Mouse (Mus musculus) neural tube, embryonic 14.5 days (tissue): ENCODE measurements around the gene Nr2c1. TPM values are rescaled to one million over a fixed set of nuclear protein-coding genes. Genes with fewer than 3 reads are reported as not detected.
A peak's percentile ranks its signal among the peaks of the same experiment; 100 is the strongest.

Experiments
- ATAC-seq: fragments of 200-750 bp; cut with Nextera tagmentation; 2 replicates; pipeline ENCODE4 v1.8.0; 2017; ENCODE audit warnings: low read depth, mild to moderate bottlenecking, moderate TSS enrichment, moderate library complexity
- H3K27ac ChIP-seq: fragments of 300-500 bp; sonication (generic); 2 replicates; pipeline ENCODE4 v1.5.1; 2014; ENCODE audit warnings: low read depth, mild to moderate bottlenecking, control low read depth, low read length, moderate library complexity, mixed read lengths
- H3K27me3 ChIP-seq: fragments of 300-500 bp; sonication (generic); 2 replicates; pipeline ENCODE4 v1.6.1; 2014; ENCODE audit warnings: low read length; ENCODE audit not compliant: control insufficient read depth, insufficient read depth
- H3K36me3 ChIP-seq: fragments of 300-500 bp; sonication (generic); 2 replicates; pipeline ENCODE4 v1.6.1; 2014; ENCODE audit warnings: low read length, mixed read lengths; ENCODE audit not compliant: control insufficient read depth, insufficient read depth
- H3K4me1 ChIP-seq: fragments of 300-500 bp; sonication (generic); 2 replicates; pipeline ENCODE4 v1.6.1; 2014; ENCODE audit warnings: low read length; ENCODE audit not compliant: control insufficient read depth, insufficient read depth
- H3K4me2 ChIP-seq: fragments of 300-500 bp; sonication (generic); 2 replicates; pipeline ENCODE4 v1.6.1; 2014; ENCODE audit warnings: mild to moderate bottlenecking, low read depth, low read length, control low read depth
- H3K4me3 ChIP-seq: fragments of 300-500 bp; sonication (generic); 2 replicates; pipeline ENCODE4 v1.5.1; 2014; ENCODE audit warnings: low read depth, low read length, control low read depth, mixed read lengths
- H3K9ac ChIP-seq: fragments of 300-500 bp; sonication (generic); replicated peaks from 2 replicates; pipeline ENCODE4 v1.6.1; 2014; ENCODE audit warnings: low read depth, mild to moderate bottlenecking, control low read depth, low read length, mixed read lengths
- H3K9me3 ChIP-seq: fragments of 300-500 bp; sonication (generic); 2 replicates; pipeline ENCODE4 v1.6.1; 2016; ENCODE audit warnings: low read length; ENCODE audit not compliant: control insufficient read depth
- WGBS: fragments of 180-500 bp; shearing (Covaris S2); extraction: QIAGEN DNeasy Blood & Tissue Kit; methylation state at CpG from one replicate; pipeline ENCODE4 v1.1.7; 2014; 5-methylcytosine and 5-hydroxymethylcytosine counted together
- polyA plus RNA-seq: library from polyadenylated mRNA; unstranded; fragments of >200 nt; fragmentation: Nextera tagmentation; extraction: Ambion mirVana; gene quantifications from 2 replicates; pipeline ENCODE4 v1.2.1, GENCODE M21; 2014

Nr2c1 gene
- polyA plus RNA-seq, 1 experiment from 2014 or later, result 8.4 TPM

DNA sequence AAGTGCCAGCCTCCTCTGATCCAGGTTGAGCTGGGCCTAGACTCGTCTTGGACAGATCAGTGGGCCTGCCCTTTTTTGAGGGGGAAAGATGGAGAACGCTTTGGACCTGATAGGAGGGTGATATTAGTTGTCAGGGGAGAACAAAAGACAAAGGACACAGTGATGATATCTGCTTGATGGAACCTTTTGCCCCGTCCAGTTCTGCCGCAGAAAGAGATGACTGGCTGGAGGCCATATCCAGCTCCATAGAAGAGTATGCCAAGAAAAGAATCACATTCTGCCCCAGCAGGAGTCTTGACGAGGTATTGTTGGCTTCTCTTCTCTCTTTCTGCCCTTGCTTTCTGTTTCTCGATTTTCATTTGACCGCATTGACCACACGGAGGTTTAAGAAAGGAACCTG lies 14.7 kb upstream of the Nr2c1 start:
- Histone ChIP-seq H3K27me3 (no peaks in the 10 kb centered on the region), H3K4me3 (no peak overlapping the region), H3K4me2 (no peak overlapping the region), H3K9me3 (no peaks in the 10 kb centered on the region), H3K9ac (no peak overlapping the region), H3K27ac (no peak overlapping the region), H3K36me3 (no peaks in the 10 kb centered on the region), H3K4me1 (peaks cover 8% of the 10 kb centered on the region; the same call in 1 of the 2 replicates)
- 81% methylated on average over 8 of the region's 8 CpGs for WGBS
- ATAC-seq, result no peak

- peaks cover 8% of the 10 kb centered on the region; the same call in 1 of the 2 replicates for H3K4me1 ChIP-seq
- H3K4me2 ChIP-seq, result no peak overlapping the region
- H3K36me3 ChIP-seq, result no peaks in the 10 kb centered on the region
- 91% methylated on average over 7 of the region's 7 CpGs for WGBS
- no peak for ATAC-seq
- H3K9ac ChIP-seq, result no peak overlapping the region
- no peaks in the 10 kb centered on the region for H3K9me3 ChIP-seq
- no peak overlapping the region for H3K4me3 ChIP-seq
- H3K27ac ChIP-seq, result no peak overlapping the region
- no peaks in the 10 kb centered on the region for H3K27me3 ChIP-seq
These were observed 14.1 kb upstream of the Nr2c1 start for GRCm38 (mm10) chr10:94133674-94134073.

GRCm38 (mm10) chr10:94134535-94135390 lies 13.1 kb upstream of the Nr2c1 start:
- Histone ChIP-seq H3K9me3 (no peaks in the 10 kb centered on the region), H3K4me2 (no peak overlapping the region), H3K27me3 (no peaks in the 10 kb centered on the region), H3K4me3 (no peak overlapping the region), H3K27ac (no peak overlapping the region), H3K4me1 (peaks cover 1% of the 10 kb centered on the region; the same call in 1 of the 2 replicates), H3K9ac (no peak overlapping the region), H3K36me3 (no peaks in the 10 kb centered on the region)
- ATAC-seq, result no peak
- 93% methylated on average over 12 of the region's 12 CpGs for WGBS

DNA sequence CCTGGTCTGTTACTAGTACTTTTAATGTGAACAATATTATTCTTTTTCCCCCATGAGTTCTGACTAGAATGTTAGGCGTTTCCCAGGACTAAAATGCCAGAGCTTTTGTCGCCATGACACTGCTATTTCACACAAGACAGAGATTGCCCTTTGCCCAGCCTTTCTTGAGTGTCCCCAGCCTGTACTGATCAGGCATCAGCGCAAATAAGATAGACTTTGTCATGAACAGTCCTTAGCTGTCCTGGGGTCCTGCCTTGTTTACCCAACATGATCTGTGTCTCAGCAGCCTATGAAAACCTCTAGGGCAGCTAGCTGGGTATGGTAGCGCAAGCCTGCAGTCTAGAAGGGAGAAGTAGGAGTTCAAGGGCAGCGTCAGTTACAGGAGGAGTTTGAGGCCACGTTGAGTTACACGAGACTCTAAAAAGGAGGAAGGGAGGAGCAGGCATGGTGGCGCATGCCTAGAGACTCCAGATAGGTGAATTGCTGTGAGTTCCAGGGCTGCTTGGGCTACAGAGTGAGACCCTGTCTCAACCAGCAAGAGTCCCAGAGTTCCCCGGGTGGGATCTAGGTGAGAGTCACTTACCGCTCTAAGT lies 8.8 kb upstream of the Nr2c1 start:
- H3K27ac ChIP-seq, result no peak overlapping the region
- 87% methylated on average over 10 of the region's 10 CpGs for WGBS
- H3K9me3 ChIP-seq, result no peaks in the 10 kb centered on the region
- H3K4me1 ChIP-seq, result no peaks in the 10 kb centered on the region
- no peaks in the 10 kb centered on the region for H3K36me3 ChIP-seq
- H3K27me3 ChIP-seq, result no peaks in the 10 kb centered on the region
- H3K4me2 ChIP-seq, result no peak overlapping the region
- H3K4me3 ChIP-seq, result no peak overlapping the region
- H3K9ac ChIP-seq, result no peak overlapping the region
- no peak for ATAC-seq

DNA sequence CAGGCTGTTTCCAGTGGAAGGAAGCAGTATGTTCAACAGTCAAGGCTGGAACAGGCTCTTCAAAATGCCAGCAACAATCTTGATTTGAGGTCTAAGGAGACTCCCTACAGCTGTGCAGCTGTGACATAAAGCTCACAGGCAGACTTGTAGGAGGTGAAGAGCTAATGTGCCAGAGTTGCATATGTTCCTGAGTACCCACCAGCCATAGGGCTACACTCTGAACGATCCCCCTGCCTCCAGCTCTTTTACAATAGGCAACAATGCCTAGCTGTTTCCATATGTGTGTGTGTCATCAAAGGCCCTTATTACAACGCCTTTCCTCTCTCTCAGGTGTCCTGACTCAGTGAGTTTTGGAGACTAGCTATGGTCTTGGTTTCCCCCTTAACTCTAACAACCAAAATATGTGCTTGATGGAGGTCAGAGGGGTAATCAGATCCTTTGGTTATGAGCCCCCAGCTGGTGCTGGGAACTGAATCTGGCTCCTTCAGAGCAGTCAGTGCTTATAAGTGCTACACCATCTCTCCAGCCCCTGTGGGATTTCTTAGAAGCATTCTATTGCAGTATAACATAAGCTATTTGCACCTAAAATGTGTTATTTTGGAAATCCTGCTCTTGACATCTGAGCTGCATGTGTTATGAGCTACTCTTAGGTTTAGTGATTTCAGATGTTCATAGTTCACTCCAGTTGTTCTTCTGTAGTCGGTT lies 7.4 kb upstream of the Nr2c1 start:
- no peak overlapping the region for H3K27ac ChIP-seq
- no peaks in the 10 kb centered on the region for H3K27me3 ChIP-seq
- H3K4me3 ChIP-seq, result no peak overlapping the region
- no peak overlapping the region for H3K4me2 ChIP-seq
- no peaks in the 10 kb centered on the region for H3K9me3 ChIP-seq
- no peak for ATAC-seq
- no peaks in the 10 kb centered on the region for H3K4me1 ChIP-seq
- H3K36me3 ChIP-seq, result no peaks in the 10 kb centered on the region
- 76% methylated on average over 3 of the region's 3 CpGs for WGBS
- H3K9ac ChIP-seq, result no peak overlapping the region

DNA sequence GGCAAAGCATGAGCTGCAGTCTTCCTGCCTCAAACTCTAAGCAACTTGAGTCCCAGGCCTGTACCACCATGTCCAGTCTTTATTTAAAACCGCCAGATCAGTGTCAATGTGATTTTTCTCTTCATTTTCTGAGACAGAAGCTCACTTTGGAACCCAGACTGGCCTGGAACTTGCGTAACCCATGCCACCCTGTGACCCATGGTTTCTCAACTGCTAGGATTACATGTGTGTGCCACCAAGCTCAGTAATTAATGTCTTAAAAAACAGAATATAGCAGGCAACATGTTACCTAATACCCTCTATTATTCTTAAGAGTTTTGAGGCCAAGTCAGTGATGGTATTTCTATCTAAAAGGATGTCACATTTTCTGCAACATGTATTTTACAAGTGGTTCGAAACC lies 5.4 kb upstream of the Nr2c1 start:
- Histone ChIP-seq H3K36me3 (no peaks in the 10 kb centered on the region), H3K27ac (no peak overlapping the region), H3K9me3 (no peaks in the 10 kb centered on the region), H3K4me1 (no peaks in the 10 kb centered on the region), H3K27me3 (no peaks in the 10 kb centered on the region), H3K4me2 (no peak overlapping the region), H3K9ac (no peak overlapping the region), H3K4me3 (no peak overlapping the region)
- ATAC-seq, result no peak
- over 99% methylated on average over 3 of the region's 3 CpGs for WGBS

DNA sequence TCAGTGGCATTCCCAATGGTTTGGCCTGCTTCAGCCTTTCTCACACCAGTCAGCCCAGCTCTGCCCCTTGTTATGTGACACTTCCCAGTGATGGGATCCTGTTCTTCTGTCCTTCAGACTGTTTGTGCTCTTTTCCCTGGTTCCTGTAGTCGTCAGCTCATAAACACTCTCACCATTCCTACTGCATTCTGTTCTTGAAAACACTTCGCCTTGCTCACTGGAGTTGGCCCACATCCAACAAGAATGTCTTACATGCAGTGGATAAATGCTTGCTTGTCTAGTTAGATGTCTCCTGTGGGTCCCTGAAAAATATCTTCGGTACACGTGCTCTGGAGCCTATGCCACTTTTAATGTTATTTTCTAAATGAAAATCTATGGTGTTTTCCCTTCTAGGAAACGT lies 3.2 kb upstream of the Nr2c1 start:
- Histone ChIP-seq H3K27ac (no peak overlapping the region), H3K27me3 (no peaks in the 10 kb centered on the region), H3K4me3 (no peak overlapping the region), H3K4me2 (no peak overlapping the region), H3K9me3 (no peaks in the 10 kb centered on the region), H3K4me1 (peaks cover 7% of the 10 kb centered on the region; the same call in 1 of the 2 replicates), H3K36me3 (no peaks in the 10 kb centered on the region), H3K9ac (no peak overlapping the region)
- 54% methylated on average over 5 of the region's 5 CpGs for WGBS
- ATAC-seq, result no peak

- no peak for ATAC-seq
- no peaks in the 10 kb centered on the region for H3K27me3 ChIP-seq
- no peaks in the 10 kb centered on the region for H3K9me3 ChIP-seq
- no peaks in the 10 kb centered on the region for H3K36me3 ChIP-seq
- peak overlapping the region; percentile 99 for H3K4me3 ChIP-seq
- H3K4me2 ChIP-seq, result peak overlapping the region; percentile 70
- H3K4me1 ChIP-seq, result peaks cover 10% of the 10 kb centered on the region; the same call in 1 of the 2 replicates
- H3K27ac ChIP-seq, result no peak overlapping the region
- WGBS, result 16% methylated on average over 8 of the region's 8 CpGs
- H3K9ac ChIP-seq, result peak overlapping the region; percentile 90
These were observed 450 bp upstream of the Nr2c1 start for GRCm38 (mm10) chr10:94147391-94147755.

DNA sequence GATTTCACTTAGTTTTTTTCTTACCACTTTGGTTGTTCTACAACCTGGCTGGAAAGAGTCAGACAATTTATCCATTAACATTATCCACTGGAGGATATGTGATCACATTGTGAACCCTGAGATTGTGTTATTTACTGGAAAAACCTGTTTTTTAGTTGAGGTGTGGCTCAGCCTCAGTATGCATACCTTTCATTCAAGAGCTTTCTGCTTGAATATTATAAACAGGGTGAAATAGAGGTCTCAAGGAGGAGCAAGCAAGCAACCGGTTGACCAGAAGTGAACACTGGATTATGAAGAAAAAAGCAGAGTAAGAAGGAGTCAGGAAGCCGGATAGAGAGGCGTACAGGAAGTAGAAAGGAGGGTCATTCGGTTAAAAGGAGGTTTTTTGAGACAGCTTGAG lies 3.7 kb downstream of the Nr2c1 start:
- 83% methylated on average over 4 of the region's 4 CpGs for WGBS
- Histone ChIP-seq H3K36me3 (no peaks in the 10 kb centered on the region), H3K27me3 (no peaks in the 10 kb centered on the region), H3K9me3 (no peaks in the 10 kb centered on the region), H3K4me1 (peaks cover 10% of the 10 kb centered on the region; the same call in 1 of the 2 replicates), H3K27ac (no peak overlapping the region), H3K4me2 (no peak overlapping the region), H3K9ac (no peak overlapping the region), H3K4me3 (no peak overlapping the region)
- no peak for ATAC-seq
